Mouse (Mus musculus) brain, adult 2 months (tissue): ENCODE measurements at regions not wholly inside any gene's neighbourhood (a gene's known extent, or its start where the extent isn't known, plus 50 kb on each side); places are given as distances from the start of the nearest gene placed in this dataset.

Source experiments
- DNase-seq: peaks from one replicate; pipeline ENCODE4 v3.0.0; 2011; ENCODE audit warnings: low read depth, low spot score

DNA sequence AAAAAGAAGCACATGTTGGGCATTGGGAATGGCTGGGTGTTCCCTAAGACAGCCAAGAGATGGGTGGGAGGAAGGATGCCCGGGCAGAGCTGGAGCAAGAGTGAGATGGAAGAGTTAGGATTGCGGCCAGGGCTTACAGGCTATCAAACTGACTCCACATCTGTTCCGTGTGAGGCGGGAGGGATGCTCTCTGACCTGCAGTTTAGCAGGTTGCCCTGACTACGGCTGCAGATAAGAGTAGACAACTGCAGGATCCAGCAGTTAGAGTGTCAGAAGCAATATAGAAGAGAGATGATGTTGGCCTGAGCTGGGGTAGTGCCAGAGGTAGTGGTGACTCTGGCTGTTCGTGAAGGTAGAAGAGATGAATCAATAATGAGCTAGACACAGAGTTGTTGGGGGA is 61.6 kb upstream of the Syt6 start:
- no peak for DNase-seq

DNA sequence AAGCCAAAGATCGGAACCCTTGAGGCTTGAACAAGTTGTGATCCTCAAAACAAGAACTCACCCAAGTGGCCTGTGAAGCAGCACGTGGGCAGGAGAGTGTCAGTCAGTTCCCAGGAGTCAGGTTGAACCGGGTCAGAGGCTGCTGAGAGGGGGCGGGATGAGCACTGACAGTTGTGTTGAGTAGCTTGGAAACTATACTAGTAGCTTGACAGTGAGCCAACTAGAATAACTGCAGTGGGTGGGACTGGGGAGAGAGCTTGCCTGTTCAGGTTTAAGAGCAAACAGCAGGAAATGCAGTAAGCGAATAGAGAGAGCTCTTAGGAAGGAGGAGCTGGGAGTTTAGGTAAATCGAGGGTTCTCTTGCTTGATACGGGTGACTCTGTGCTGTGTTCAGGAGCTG is 61.0 kb upstream of the Syt6 start:
- peak; percentile 61 for DNase-seq

DNA sequence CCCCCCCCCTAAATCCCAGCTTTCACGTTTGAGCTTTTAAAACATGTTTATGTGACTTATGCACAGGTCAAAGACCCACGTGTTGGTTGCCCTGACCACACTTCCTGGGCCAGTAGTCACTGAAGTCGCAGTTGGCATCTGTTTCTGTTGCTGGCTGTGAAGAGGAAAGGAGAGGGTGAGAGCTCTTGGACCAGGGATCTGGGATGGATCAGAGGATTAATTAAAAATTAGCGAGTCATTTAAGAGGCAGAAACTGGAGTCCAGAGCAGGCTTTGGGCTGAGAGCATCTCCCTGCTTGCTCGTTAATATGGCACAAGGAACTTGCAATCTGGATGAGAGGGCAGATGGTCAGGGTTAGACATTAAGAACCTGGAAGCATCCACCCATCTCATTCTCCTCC is 59.1 kb upstream of the Syt6 start:
- no peak for DNase-seq

DNA sequence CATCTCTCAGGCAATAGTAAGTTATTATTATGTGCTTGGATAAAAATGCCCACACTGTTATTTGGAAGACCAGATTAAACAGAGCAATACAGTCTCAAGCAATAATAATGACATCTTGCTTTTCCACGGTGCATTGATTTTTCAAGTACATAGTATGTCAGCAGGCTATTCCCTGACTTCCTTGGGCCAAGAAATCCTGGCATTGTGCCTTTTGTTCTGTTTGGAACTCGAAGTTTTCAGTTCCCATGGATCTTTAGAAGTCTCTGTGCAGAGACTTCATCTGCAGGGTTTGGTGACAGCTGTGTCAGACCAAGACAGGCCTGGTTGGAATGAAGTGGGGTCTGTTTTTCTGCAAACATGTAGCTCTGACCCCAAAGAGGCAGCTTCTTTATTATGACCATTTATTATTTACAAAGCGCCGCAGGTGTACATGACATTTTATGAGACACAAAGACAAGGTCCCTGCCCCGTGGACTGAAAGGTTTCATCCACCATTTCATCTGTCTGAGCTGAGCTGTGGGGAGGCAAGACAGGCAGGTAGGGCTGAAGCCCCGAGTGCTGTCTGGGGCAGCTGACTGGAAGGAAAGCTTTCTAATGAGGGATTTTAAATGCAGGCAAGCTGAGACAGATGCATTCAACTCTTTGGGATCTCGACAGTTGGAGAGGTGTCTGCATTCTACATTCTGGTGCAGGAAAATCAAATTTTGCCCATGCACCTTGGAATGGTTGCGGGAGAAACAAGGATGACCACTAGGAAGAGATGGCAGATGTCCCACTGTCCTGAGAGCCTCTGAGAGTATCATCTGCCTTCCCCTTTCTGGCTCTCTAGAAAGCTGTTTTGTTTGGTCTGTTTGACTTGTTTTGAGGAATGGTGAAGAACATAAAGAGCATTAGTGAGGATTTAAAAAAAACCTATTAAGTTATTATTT is 57.4 kb upstream of the Syt6 start:
- peak; percentile 76 for DNase-seq

DNA sequence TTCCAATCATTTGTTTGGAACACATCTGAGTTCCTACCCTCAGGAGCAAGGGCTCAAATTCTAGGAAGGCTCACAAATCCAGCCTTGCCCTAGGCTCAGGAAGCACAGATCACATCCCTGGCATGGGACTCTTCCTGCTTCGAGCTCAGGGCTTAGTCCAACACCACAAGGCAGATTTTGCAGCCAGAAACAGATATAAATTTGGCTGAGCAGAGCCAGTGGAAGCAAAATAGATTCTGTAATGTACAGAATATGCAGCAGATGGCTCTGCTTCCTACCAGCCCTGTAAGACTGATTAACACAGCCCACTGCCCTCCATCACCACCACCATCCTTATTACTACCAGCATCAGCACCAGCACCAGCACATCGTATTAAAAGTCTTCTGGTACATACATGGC is 56.4 kb upstream of the Syt6 start:
- DNase-seq: peak; percentile 92
